Mouse (Mus musculus) adipocyte (in vitro differentiated cells): ENCODE measurements at regions not wholly inside any gene's neighbourhood (a gene's known extent, or its start where the extent isn't known, plus 50 kb on each side); places are given as distances from the start of the nearest gene placed in this dataset.

Experiments
- DNase-seq: peaks from one replicate; pipeline ENCODE4 v3.0.0-alpha.2; 2016; ENCODE audit warnings: low spot score

- DNase-seq = no peak
Observed at GRCm38 (mm10) chr11:39733434-39734076, 961.4 kb downstream of the Mat2b start.

- DNase-seq = no peak
Observed at GRCm38 (mm10) chr11:39723621-39724020, 971.4 kb downstream of the Mat2b start.

GRCm38 (mm10) chr11:39678521-39678920 is 1016.5 kb downstream of the Mat2b start:
- no peak for DNase-seq

- DNase-seq = no peak
Observed at GRCm38 (mm10) chr11:39653595-39653994, 1041.4 kb downstream of the Mat2b start.

GRCm38 (mm10) chr11:39619356-39619755 is 1075.6 kb downstream of the Mat2b start:
- no peak for DNase-seq

GRCm38 (mm10) chr11:39615843-39616242 is 1079.2 kb downstream of the Mat2b start:
- no peak for DNase-seq

- no peak for DNase-seq
Observed at GRCm38 (mm10) chr11:39596479-39596878, 1098.5 kb downstream of the Mat2b start.

- DNase-seq = peak; percentile 66
Observed at GRCm38 (mm10) chr11:39588641-39589385, 1106.2 kb downstream of the Mat2b start.

- DNase-seq = no peak
Observed at GRCm38 (mm10) chr11:39558287-39558686, 1136.7 kb downstream of the Mat2b start.

- DNase-seq = no peak
Observed at GRCm38 (mm10) chr11:39550066-39550465, 1144.9 kb downstream of the Mat2b start.

- DNase-seq = no peak
Observed at GRCm38 (mm10) chr11:39524866-39525649, 1169.9 kb downstream of the Mat2b start.

- DNase-seq = no peak
Observed at GRCm38 (mm10) chr11:39495253-39495652, 1199.8 kb downstream of the Mat2b start.

- DNase-seq = no peak
Observed at GRCm38 (mm10) chr11:39477136-39477535, 1217.9 kb downstream of the Mat2b start.

GRCm38 (mm10) chr11:39453329-39453952 is 1241.6 kb downstream of the Mat2b start:
- no peak for DNase-seq

GRCm38 (mm10) chr11:39446374-39446773 is 1248.6 kb downstream of the Mat2b start:
- DNase-seq = no peak

GRCm38 (mm10) chr11:39411691-39412090 is 1283.3 kb downstream of the Mat2b start:
- no peak for DNase-seq

- DNase-seq = no peak
Observed at GRCm38 (mm10) chr11:39411182-39411581, 1283.8 kb downstream of the Mat2b start.

GRCm38 (mm10) chr11:39364827-39365226 is 1330.2 kb downstream of the Mat2b start:
- DNase-seq = no peak

- no peak for DNase-seq
Observed at GRCm38 (mm10) chr11:39350616-39351015, 1344.4 kb downstream of the Mat2b start.
